Mouse (Mus musculus) gonadal fat pad, adult 2 months (tissue): ENCODE results near the gene Vkorc1. TPM values are rescaled to one million over a fixed set of nuclear protein-coding genes. Genes with fewer than 3 reads are reported as not detected.
A peak's percentile ranks its signal among the peaks of the same experiment; 100 is the strongest.
"Not testable (repeated sequence)": the region's sequence is repeated elsewhere in the genome, so short reads cannot be mapped to it uniquely, and the experiment has no call there.

Source experiments
- DNase-seq: peaks from one replicate; pipeline ENCODE4 v3.0.0-alpha.2; 2012; ENCODE audit warnings: low read depth
- polyA plus RNA-seq: library from polyadenylated mRNA; depleted of rRNA; stranded (reverse); fragments of >200 nt; gene quantifications from 2 replicates; pipeline ENCODE4 v1.2.3, GENCODE M21; 2012; rRNA removed

Vkorc1 gene
- 246 and 309 TPM in 2 replicates for polyA plus RNA-seq

DNA sequence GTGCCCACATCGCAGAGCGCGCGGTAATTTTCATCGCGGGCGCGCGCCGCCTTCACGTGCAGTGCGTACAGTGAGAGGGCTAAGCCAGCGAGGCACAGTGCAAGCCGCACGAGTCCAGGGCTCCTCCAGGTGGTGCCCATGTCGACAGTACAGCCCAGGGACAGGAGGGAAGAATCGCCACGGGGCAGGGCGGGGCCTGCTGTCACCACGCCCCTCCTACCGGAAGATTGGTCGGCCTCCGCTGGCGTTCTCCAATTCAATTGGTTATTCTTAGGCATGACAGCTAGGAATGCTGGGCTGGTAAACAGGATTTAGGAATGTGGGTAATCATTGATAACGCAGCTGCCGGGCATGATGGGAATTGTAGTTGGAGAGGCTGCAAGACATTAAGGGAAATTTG lies at the start of gene Vkorc1, which contains the start of gene Gm21974:
Gene Vkorc1 (minus strand): TSS at position 176 of the 400 bp plus-strand sequence.
Gene Gm21974 (minus strand): TSS at position 13 of the 400 bp plus-strand sequence.
- no peak for DNase-seq

- DNase-seq = no peak
Measured at GRCm38 (mm10) chr7:127944614-127945013, 49.2 kb upstream of the Vkorc1 start.

DNA sequence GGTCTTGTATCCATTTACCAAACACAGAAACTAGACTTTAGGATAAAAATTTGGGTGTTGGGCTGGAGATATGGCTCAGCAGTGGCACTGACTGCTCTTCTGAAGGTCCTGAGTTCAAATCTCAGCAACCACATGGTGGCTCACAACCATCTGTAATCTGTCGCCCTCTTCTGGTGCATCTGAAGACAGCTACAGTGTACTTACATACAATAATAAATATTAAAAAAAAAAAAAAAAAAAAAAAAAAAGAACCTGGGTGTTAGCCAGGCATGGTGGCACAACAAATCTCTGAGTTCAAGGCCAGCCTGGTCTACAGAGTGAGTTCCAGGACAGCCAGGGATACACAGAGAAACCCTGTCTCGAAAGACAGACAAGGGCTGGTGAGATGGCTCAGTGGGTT lies 46.7 kb upstream of the Vkorc1 start:
- not testable (repeated sequence) for DNase-seq

DNA sequence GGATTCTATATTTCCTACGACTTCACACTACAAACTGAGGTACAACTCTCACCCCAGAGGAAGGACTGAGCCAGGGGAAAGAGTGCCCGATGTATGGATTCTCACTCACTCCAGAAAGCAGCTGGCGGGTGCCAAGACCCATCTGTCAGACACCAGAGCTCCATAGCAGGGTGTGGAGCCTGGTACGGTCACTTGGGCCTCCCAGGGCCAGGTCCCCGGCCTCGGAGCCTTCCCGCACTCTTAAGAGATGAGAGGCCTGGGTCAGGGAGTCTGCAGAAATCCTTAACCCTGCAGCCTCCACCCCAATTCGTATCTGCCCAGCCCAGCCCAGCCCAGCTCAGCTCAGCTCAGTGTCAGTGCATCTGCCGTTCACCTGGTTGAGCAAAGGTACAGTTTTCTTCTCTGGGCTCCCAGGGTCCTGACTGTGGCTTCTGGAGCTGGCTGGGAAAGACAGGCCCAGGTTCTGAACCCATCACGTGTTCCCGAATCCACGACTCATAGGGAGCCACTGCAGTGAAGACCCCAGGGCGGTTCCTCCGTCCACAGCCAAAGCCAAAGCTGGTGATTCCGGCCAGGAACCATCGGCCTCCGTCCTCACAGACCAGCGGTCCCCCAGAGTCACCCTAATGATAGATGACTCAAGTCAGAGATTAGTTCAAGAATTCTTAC lies 40.9 kb upstream of the Vkorc1 start:
- no peak for DNase-seq

DNA sequence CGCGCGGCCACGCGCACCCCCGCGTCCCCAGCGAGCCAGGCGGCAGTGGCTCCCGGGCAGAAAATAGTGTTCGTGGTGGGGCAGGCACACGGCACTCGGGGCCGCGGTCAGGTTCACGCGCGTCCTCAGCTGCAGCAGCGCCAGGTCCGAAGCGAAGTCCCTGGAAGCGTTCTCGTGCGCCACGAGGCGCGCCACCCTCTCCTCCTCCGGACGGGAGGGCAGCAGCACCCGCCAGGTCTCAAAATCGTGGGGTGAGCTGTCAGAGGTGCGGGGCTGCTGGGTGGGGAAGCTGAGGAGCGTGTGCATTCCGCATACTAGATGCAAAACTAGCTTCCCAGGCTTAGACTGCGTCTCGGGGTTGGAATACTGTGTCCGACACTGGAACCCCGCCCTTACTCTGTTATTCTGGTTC lies 40.3 kb upstream of the Vkorc1 start:
- no peak for DNase-seq

GRCm38 (mm10) chr7:127935028-127935722 lies 39.8 kb upstream of the Vkorc1 start:
- no peak for DNase-seq

DNA sequence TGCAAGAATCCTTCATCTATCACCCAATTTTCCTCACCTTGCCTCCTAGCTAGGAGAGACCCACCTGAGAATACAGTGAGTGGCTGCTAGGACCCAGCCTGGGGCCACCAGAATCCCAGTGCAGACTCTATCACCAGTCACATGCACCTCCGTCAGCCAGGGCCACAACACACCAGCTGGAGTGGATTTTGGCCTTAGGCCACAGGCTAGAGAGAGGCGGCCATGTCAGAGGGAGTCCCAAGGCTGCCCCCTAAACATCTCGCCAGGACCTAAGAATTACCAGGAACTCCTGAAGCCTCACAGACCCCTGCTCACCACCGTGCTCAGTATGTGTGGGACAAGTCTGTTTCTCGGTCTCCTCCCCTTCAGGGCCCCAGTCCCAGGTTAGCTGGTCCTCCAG lies 38.7 kb upstream of the Vkorc1 start:
- no peak for DNase-seq

DNA sequence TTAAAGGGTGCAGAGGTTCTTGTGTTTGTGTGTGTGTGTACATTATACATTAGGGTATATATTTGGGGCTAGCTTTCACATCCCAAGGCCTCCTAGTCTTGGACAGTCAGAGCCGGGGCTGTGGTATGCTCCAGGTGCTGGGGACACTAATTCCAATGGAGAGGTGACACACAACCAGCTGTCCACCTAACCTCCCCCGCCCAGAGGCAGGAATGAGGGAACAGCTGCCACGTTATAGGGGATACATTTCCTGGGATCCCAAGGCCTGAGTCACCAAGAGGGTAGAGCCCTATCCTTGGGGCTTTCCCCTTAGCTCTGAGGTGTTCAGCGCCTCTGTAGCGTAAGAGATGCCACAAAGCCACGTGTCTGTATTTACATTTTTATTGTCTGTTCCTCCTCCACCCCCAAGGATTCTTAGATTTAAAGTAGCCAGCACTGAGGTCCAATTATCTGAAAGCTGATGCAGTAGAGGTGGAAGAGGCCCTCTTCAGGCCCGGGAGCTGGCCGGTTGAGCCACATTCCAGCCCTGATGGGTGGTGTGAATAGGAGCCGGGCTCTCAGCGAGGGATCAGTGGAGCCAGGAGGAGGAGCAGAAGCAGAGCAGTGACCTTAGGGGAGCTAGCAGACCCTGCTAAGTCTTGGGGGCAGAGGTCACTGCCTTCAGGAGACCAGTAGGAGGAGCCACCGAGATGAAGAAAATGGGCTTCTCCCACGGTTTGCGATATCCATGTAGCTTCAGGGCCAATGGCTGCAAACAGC lies 37.0 kb upstream of the Vkorc1 start:
- DNase-seq = no peak

DNA sequence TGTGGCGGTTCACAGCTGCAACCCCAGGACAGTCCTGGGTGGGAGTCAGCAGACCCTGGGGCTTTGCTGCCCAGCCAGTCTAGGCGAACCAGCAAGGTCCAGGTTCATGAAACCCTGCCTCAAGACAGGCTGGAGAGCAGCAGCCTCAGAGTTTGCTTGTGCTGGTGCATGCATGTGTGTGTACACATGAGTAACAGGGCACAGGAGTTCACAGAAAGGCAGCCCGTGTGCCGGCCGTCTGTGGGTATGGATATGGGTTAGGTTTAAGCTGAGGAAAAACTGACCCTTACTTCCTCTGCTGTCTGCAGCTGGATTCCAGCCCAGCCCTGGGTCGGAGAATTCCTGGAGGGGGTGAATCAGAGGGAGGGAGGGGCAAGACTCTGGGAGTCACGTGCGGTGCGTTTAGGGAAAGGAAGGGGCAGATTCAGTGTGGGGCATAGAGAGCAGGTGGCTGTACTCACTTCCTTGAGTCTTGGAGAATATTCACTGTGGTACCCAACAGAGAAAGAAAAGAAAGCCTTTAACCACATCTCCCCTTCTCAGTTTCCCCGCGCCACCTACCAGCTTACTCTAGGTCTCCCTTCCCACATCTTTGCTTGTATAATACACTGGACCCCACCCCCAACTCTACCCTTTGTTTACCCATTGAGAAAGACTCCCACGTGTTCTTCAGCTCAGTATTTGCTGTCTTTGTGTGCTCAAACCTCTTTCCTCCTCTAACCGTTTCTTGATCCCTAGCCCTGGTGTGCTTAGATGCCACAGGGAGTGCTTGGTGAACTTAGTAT lies 36.1 kb upstream of the Vkorc1 start:
- DNase-seq = no peak

- DNase-seq = no peak
Measured at GRCm38 (mm10) chr7:127930636-127931035, 35.2 kb upstream of the Vkorc1 start.

DNA sequence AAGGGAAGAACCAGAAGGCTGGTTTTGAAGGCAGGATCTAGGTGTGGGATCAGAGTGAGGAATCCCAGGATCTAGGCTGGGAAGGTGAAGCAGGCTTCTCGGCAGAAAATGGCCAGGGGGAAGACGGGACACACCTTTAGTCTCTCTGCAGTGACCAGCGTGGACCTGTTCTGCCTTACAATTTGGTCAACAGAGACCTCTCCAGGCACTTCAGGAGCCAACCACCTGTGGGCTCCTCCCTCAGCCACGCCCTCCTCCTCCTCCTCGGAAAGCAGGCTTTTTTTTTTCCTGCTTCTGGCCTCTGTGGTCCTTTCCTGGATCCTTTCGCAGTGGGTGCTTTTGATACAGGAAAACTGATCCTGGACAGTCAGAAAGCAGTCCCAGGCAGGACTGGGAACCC lies 34.5 kb upstream of the Vkorc1 start, which contains the start of gene Prss8:
Gene Prss8 (minus strand): TSS at position 182 of the 400 bp plus-strand sequence.
- no peak for DNase-seq

DNA sequence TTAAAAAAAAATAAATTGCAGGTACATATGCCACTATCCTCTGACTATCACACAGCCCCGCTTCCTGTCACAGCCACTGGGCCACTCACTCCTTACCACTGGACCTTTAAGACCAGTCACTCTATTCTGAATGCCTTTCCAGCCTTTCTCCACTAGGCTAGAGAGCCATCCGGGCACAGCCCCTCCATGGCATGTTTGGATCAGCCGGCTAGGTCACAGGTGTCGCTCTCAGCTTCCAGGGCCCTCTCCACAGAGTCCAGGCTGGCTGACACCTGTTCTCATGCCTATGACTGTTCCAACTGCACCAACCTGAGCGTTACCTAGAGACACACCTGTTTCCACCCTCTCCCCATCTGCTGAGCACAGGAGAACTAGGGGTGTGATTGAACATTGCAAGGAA lies 33.2 kb upstream of the Vkorc1 start:
- DNase-seq = no peak

DNA sequence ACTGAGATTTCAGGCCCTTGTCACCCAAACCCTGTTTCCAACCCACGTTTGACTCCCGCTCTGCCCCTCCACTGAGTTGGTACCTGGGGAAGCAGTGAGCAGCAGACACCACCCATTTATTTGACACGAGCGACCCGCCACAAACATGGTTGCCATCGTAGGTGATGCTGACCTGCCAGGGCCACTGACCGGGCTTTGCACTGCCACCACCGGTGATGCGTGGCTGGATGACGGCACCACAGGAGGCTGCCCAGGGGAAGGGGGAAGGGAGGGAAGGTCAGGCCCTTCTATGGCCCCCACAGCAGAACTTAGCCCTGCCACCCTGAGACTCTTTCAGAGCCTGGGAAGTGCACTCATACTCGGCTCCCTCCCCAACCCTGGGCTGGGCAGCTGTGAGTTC lies 32.3 kb upstream of the Vkorc1 start:
- no peak for DNase-seq

GRCm38 (mm10) chr7:127926846-127927245 lies 31.4 kb upstream of the Vkorc1 start:
- DNase-seq = no peak

GRCm38 (mm10) chr7:127926066-127926465 lies 30.6 kb upstream of the Vkorc1 start:
- no peak for DNase-seq

DNA sequence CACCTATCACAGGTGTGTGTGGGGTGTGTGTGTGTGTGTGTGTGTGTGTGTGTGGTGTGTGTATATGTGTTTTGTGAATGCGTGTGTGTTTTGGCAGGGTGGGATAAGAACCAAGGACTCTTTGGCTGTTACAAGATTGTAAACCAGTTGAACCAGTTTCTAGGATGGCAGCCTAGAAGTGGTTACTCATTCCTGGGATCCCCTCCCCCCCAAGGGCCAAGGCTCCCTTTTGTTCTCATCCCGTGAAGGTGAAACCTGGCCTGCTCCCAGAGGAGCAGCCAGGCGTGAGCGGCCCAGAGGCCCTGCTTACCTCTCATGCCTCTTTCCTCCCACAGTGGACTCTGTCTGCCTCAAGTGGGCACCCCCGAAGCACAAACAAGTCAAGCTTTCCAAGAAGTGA lies 29.8 kb upstream of the Vkorc1 start:
- peak; percentile 96 for DNase-seq

- no peak for DNase-seq
Measured at GRCm38 (mm10) chr7:127923714-127924113, 28.3 kb upstream of the Vkorc1 start.

GRCm38 (mm10) chr7:127922451-127923275 lies 27.2 kb upstream of the Vkorc1 start:
- no peak for DNase-seq

- DNase-seq = no peak
Measured at GRCm38 (mm10) chr7:127921516-127921915, 26.1 kb upstream of the Vkorc1 start.

DNA sequence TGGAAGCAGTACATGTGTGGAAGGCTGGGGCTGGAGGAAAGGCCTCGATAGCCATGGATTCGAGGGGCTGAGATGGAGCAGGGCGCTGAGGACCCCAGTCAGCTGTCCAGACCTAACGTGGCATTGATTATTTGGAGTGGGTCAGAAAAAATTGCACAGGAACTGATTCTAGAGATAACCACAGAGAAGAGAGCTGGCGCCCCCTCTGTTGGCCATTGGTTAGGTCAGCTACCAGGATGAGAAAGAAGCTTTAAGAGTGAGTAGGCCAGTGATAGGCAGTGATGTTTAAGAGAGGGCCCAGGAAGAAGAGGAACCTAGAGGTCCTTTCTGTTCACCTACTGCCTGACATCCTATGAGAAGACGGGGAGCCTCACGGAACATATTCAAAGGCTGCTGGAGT lies 23.9 kb upstream of the Vkorc1 start:
- no peak for DNase-seq

DNA sequence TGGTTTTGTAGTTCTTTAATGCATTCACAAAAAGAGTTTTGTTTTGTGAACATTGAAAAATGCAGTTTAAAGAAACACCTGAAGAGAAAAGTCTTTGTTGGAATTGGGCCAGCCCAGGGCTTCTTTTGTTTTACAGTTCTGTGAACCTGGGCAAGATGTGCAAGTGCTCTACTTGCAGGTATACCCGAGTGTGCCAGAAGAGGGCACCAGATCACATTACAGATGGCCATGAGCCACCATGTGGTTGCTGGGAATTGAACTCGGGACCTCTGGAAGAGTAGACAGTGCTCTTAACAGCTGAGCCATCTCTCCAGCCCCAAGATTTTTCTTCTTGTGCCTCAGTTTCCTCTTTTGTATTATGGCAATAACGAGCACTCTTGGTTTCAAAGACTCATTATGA lies 22.8 kb upstream of the Vkorc1 start:
- no peak for DNase-seq
